Mouse (Mus musculus) midbrain, postnatal 0 days (tissue): ENCODE results near the gene Fam13a. TPM values are rescaled to one million over a fixed set of nuclear protein-coding genes. Genes with fewer than 3 reads are reported as not detected.
A peak's percentile ranks its signal among the peaks of the same experiment; 100 is the strongest.

Experiments
- ATAC-seq: fragments of 200-750 bp; cut with Nextera tagmentation; 2 replicates; pipeline ENCODE4 v1.8.0; 2017; ENCODE audit warnings: moderate number of reproducible peaks, mild to moderate bottlenecking, moderate TSS enrichment, moderate library complexity; ENCODE audit not compliant: low FRiP score
- DNase-seq: peaks from one replicate; pipeline ENCODE4 v3.0.0-alpha.2; 2015; ENCODE audit warnings: low spot score
- H3K27ac ChIP-seq: fragments of 300-500 bp; sonication (generic); 2 replicates; pipeline ENCODE4 v1.5.1; 2014; ENCODE audit warnings: low read depth, mild to moderate bottlenecking, low read length, mixed read lengths
- H3K27me3 ChIP-seq: fragments of 300-500 bp; sonication (generic); 2 replicates; pipeline ENCODE4 v1.6.1; 2014; ENCODE audit warnings: low read length, control low read depth, mixed read lengths; ENCODE audit not compliant: insufficient read depth
- H3K36me3 ChIP-seq: fragments of 300-500 bp; sonication (generic); 2 replicates; pipeline ENCODE4 v1.6.1; 2014; ENCODE audit warnings: low read length, control low read depth, mixed read lengths; ENCODE audit not compliant: insufficient read depth
- H3K4me1 ChIP-seq: fragments of 300-500 bp; sonication (generic); 2 replicates; pipeline ENCODE4 v1.6.1; 2014; ENCODE audit warnings: mild to moderate bottlenecking, control low read depth, antibody characterized with exemption, low read length, mixed read lengths; ENCODE audit not compliant: insufficient read depth
- H3K4me2 ChIP-seq: fragments of 300-500 bp; sonication (generic); 2 replicates; pipeline ENCODE4 v1.6.1; 2014; ENCODE audit warnings: low read depth, mild to moderate bottlenecking, low read length, mixed read lengths; ENCODE audit not compliant: poor library complexity, severe bottlenecking
- H3K4me3 ChIP-seq: fragments of 300-500 bp; sonication (generic); 2 replicates; pipeline ENCODE4 v1.5.1; 2014; ENCODE audit warnings: low read depth, mild to moderate bottlenecking, low read length, moderate library complexity
- H3K9ac ChIP-seq: fragments of 300-500 bp; sonication (generic); replicated peaks from 2 replicates; pipeline ENCODE4 v1.6.1; 2014; ENCODE audit warnings: mild to moderate bottlenecking, low read length, moderate library complexity, mixed read lengths; ENCODE audit not compliant: poor library complexity, severe bottlenecking
- H3K9me3 ChIP-seq: fragments of 300-500 bp; sonication (generic); 2 replicates; pipeline ENCODE4 v1.6.1; 2016; ENCODE audit warnings: low read length, control low read depth
- CTCF ChIP-seq: IDR thresholded peaks from 2 replicates; pipeline ENCODE4 v1.5.1; 2016; ENCODE audit warnings: antibody characterized with exemption, mild to moderate bottlenecking
- WGBS: fragments of 180-500 bp; shearing (Covaris S2); extraction: QIAGEN DNeasy Blood & Tissue Kit; methylation state at CpG from one replicate; pipeline ENCODE4 v1.1.7; 2014; 5-methylcytosine and 5-hydroxymethylcytosine counted together
- polyA plus RNA-seq: library from polyadenylated mRNA; unstranded; fragments of >200 nt; fragmentation: Nextera tagmentation; extraction: Ambion mirVana; gene quantifications from 2 replicates; pipeline ENCODE4 v1.2.1, GENCODE M21; 2015
- total RNA-seq: library from RNA; depleted of rRNA; stranded (reverse); fragments of >200 nt; gene quantifications from 2 replicates; pipeline ENCODE4 v1.2.3, GENCODE M21; 2014

Gene Fam13a
- total and polyA plus RNA-seq, 2 experiments from 2014 or later: 3.6 to 13.7 TPM

DNA sequence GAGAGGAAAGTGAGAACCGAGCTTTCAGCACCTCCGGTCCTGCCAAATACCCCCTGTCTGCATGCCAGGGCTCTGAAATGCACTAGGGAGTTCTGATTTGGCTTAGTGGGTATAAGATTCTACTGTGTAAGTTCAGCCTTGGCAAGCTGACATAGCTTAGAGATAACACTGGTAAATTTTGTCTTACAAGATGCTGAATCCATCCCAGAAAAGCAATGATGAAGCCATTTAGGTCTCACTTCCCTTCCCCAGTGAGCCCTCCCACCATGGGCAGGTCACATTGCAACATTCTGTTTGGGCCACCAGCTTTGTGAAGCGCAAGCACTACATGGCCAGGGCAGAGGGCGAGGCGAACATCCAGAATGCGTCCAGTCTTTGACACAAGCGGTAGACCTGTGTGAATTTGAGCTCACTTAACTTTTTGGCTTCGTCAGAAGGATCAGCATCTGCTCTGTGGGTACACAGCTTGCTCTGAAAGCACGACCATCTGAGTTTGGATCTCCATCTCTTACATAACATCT lies 94.4 kb downstream of the Fam13a start:
- H3K9ac ChIP-seq: no peak overlapping the region
- peaks cover 7% of the 10 kb centered on the region; the same call in 1 of the 2 replicates for H3K4me1 ChIP-seq
- H3K36me3 ChIP-seq: no peaks in the 10 kb centered on the region
- H3K4me3 ChIP-seq: no peak overlapping the region
- H3K27ac ChIP-seq: no peak overlapping the region
- H3K27me3 ChIP-seq: no peaks in the 10 kb centered on the region
- 93% methylated on average over 9 of the region's 9 CpGs for WGBS
- H3K4me2 ChIP-seq: no peak overlapping the region
- no peaks in the 10 kb centered on the region for H3K9me3 ChIP-seq
- ATAC-seq (no peak), DNase-seq (no peak)
- no peak for TF ChIP-seq CTCF

DNA sequence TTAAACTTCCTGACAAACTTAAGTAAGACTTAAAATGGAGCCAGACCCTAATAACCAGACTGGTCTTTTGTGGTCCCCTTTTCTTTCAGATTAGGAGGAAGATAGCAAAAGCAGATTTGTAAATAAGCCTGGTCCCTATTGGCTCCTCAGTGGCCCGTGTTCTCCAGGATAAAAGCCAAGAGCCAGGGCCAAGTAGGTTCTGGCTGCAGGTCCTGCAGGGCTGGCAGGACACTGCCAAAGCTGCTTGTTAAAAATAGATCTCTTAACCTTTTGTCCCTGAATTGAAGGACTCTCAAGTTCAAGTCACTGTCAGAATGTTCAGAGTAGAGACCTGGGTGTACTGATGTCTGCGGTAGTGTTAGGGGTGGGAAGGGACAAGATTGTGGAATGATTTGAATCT lies 96.5 kb downstream of the Fam13a start:
- no peaks in the 10 kb centered on the region for H3K9me3 ChIP-seq
- no peaks in the 10 kb centered on the region for H3K27me3 ChIP-seq
- no peak for DNase-seq
- no peak overlapping the region for H3K9ac ChIP-seq
- no peaks in the 10 kb centered on the region for H3K36me3 ChIP-seq
- TF ChIP-seq CTCF: no peak
- H3K4me3 ChIP-seq: no peak overlapping the region
- no peak overlapping the region for H3K27ac ChIP-seq
- peaks cover 7% of the 10 kb centered on the region; the same call in 1 of the 2 replicates for H3K4me1 ChIP-seq
- 45% methylated on average over 2 of the region's 2 CpGs for WGBS
- no peak for ATAC-seq
- no peak overlapping the region for H3K4me2 ChIP-seq

DNA sequence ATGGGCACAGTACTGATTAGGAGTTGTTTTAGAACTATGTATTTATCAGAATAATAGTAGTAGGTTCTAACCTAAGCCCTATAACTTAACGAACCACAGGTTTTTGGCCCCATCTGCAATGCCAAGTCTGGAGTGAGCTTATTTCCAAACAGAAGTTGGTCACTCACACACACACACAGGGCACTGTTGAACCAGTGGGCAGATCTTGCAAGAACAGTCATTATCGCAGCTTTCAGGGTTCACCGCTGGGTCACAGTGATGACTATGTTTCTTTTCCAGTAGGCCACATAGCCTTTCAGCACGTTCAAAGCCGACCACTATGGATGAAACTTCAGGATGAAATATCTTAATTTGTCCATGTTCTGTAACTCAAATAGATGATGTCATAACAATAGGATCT lies 101.8 kb downstream of the Fam13a start:
- WGBS: 90% methylated on average over 5 of the region's 5 CpGs

DNA sequence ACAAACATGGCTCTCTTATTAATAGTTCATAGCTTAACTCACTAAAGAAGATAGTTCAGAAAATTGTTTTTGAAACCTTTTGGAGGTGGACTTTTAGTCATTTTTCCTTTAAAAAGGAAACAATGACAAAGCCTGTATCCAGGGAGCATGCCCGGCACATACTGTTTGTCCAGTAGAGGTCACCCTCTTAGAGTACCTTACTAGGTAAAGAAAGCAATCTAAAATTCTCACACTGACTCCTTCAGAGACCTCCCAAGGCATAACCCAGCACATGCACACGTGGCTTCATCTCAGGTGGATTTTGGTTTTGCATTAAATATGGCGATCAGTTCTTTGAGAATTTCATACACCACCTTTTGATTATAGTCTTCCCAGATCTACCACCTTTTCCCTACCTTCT lies 102.7 kb downstream of the Fam13a start:
- TF ChIP-seq CTCF: peak; percentile 56
- Histone ChIP-seq H3K9me3 (no peaks in the 10 kb centered on the region), H3K4me1 (no peaks in the 10 kb centered on the region), H3K36me3 (peaks cover 9% of the 10 kb centered on the region), H3K4me3 (no peak overlapping the region), H3K9ac (no peak overlapping the region), H3K27me3 (no peaks in the 10 kb centered on the region), H3K4me2 (no peak overlapping the region), H3K27ac (no peak overlapping the region)
- no peak for DNase-seq
- WGBS: 48% methylated on average over 3 of the region's 3 CpGs
- ATAC-seq: peak; percentile 41; the same call in 1 of the 2 replicates

More for the DNA sequence above, 101.8 kb downstream of the Fam13a start:
- no peak overlapping the region for H3K4me3 ChIP-seq
- no peak overlapping the region for H3K9ac ChIP-seq
- no peaks in the 10 kb centered on the region for H3K27me3 ChIP-seq
- no peak overlapping the region for H3K27ac ChIP-seq
- no peaks in the 10 kb centered on the region for H3K9me3 ChIP-seq
- DNase-seq (no peak), ATAC-seq (no peak)
- no peak for TF ChIP-seq CTCF
- peaks cover 8% of the 10 kb centered on the region for H3K36me3 ChIP-seq
- no peak overlapping the region for H3K4me2 ChIP-seq
- H3K4me1 ChIP-seq: no peaks in the 10 kb centered on the region

DNA sequence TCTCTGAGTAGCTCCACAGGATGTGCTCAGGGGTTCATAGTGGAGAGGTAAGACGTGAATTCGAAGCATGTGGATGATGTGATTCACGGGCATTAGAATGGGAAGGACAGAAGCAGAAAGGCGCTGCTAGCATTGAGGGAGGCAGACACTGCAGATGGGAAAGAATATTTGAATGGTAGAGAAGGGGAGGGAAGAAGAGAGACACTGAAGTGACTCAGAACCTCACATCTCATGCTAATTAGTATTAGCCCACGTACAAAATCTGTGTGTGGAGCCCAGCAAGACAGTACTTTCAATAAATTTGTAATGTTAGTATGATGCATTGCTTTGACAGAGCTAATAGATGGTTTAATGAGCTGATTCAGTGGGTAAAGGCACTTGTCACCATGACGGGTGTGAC lies 103.6 kb downstream of the Fam13a start:
- H3K27ac ChIP-seq: no peak overlapping the region
- 81% methylated on average over 6 of the region's 6 CpGs for WGBS
- no peaks in the 10 kb centered on the region for H3K4me1 ChIP-seq
- H3K36me3 ChIP-seq: peaks cover 12% of the 10 kb centered on the region
- ATAC-seq: no peak
- H3K4me3 ChIP-seq: no peak overlapping the region
- no peak for TF ChIP-seq CTCF
- no peak for DNase-seq
- H3K27me3 ChIP-seq: no peaks in the 10 kb centered on the region
- H3K9ac ChIP-seq: no peak overlapping the region
- H3K9me3 ChIP-seq: no peaks in the 10 kb centered on the region
- H3K4me2 ChIP-seq: no peak overlapping the region

DNA sequence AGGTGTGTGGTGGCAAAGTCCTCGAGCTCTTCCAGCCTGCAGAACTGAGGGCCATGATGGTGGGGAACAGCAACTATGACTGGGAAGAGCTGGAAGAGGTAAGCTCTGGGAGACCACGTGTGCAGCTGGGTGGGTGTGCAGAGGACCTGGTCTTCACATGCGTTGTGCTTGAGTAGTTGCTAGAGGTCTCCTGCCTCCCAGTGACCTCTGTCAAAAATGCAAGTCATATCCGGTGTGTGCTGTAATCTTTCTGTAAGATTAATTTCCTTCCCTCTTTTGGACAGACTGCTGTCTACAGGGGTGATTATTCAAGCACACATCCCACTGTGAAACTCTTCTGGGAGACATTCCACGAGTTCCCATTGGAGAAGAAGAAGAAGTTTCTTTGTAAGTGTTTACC lies 107.9 kb downstream of the Fam13a start:
- 88% methylated on average over 5 of the region's 5 CpGs for whole genome bisulfite sequencing
- Histone ChIP-seq H3K4me2 (no peak overlapping the region), H3K9me3 (no peaks in the 10 kb centered on the region), H3K36me3 (peaks cover 12% of the 10 kb centered on the region), H3K4me3 (no peak overlapping the region), H3K27me3 (no peaks in the 10 kb centered on the region), H3K27ac (no peak overlapping the region), H3K4me1 (no peaks in the 10 kb centered on the region), H3K9ac (no peak overlapping the region)
- ATAC-seq: no peak
- TF ChIP-seq CTCF: no peak
- no peak for DNase-seq
